ENCODE assay signal across 14 mouse cellular contexts in the genomic region with DNA sequence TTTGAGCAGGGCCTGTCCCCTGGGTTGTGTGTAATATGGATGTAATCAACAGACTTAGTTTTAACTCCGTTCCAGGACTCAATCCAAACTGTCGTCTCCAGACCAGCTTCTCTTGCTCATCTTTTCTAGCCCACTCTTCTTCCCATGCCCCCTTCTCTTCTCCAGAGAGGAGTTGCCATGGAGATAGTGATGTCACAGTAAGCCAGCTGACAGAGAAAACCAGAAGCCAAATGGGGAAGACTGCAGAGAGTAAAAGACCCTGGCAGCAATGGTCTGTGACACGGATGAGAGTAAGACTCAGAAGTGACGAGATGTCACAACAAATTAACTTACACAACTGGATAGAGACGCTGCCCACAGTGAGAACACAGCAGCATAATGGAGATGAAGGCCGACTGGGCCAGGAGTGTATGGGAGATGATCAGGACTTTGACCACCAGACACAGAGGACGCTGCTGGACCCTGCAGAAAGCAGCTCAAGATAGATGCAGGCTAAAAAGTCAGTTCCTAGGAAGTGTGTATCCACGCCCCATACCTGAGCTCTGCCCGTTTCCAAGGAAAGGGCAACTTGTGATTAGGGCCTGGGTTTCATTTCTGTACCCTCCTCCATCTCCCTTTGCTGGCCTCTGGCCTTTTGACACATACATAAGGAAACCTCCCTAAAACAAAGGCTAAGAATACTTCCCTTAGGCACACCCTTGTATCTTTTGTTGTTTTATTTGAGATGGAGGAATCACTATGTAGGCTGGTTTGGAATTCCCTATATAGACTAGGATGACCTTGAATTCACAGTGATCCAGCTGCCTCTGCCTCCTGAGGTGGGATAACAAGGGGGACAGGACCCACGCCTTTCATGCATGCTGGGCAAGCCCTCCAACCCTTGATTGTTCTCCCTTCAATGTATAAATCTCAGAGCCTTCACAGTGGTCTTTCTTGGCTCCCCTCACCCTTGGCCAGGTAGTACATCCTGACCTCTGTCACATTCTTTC. TPM values are rescaled to one million over a fixed set of nuclear protein-coding genes. Genes with fewer than 3 reads are reported as not detected.
DNase-seq lines count a peak whose midpoint lies in the region; ATAC-seq lines count a peak whose summit lies in the region.
"Had no signal": no experiment of that assay in that cellular context is flagged by ENCODE, and none has a peak within 500 bp of the region (broad histone marks: within the 10 kb centered on the region; RNA-seq: fewer than 3 reads in every experiment).

No protein-coding gene starts in this region.

- H3K9ac ChIP-seq in neural tube, embryonic 13.5 days: peak overlapping the region; percentile 38; the same call in 1 of the 2 replicates
- H3K9ac ChIP-seq: embryonic facial prominence, embryonic 15.5 days; stomach, embryonic 15.5 days had no signal

- no peaks in the 10 kb centered on the region for H3K36me3 ChIP-seq in neural tube, embryonic 13.5 days
- H3K36me3 ChIP-seq: embryonic facial prominence, embryonic 15.5 days; limb, embryonic 10.5 days; stomach, embryonic 15.5 days had no signal

- no peaks in the 10 kb centered on the region for H3K27me3 ChIP-seq in neural tube, embryonic 13.5 days
- H3K27me3 ChIP-seq: stomach, embryonic 15.5 days had no signal

- peak; percentile 39 for DNase-seq in cerebellum, adult 9-11 months
- DNase-seq in cerebellum, adult 18-20 months: no peak
- no peak for DNase-seq in neural tube, embryonic 10.5 days (ENCODE audit: extremely low spot score, low spot score)
- peak; percentile 13 for DNase-seq in right cerebral cortex, postnatal 4 days
- no peak for DNase-seq in T-cell, adult 2 months (ENCODE audit: low spot score)
- DNase-seq in layer of hippocampus, postnatal 25 days (ENCODE audit: extremely low spot score in 1 of 2, low spot score in 1 of 2): no peak
- DNase-seq: heart, adult 2 months; lung, postnatal 14 days had no signal

- 0 out of 2 replicates have a peak, but pooled peaks have one; percentile 20 for ATAC-seq in neural tube, embryonic 13.5 days (ENCODE audit: low read depth)
- peak; percentile 23; the same call in 1 of the 2 replicates for ATAC-seq in megakaryocyte progenitor cell, adult 5-6 weeks (replicated peaks; ENCODE audit: poor library complexity)
- ATAC-seq: intestine, postnatal 0 days had no signal

- 55% methylated on average over 10 of the region's 10 CpGs for WGBS in neural tube, embryonic 13.5 days

- H3K4me3 ChIP-seq in neural tube, embryonic 13.5 days: no peak overlapping the region
- H3K4me3 ChIP-seq: embryonic facial prominence, embryonic 15.5 days; heart, adult 2 months; limb, embryonic 10.5 days; stomach, embryonic 15.5 days had no signal

- no peak overlapping the region for H3K4me2 ChIP-seq in neural tube, embryonic 13.5 days
- H3K4me2 ChIP-seq: embryonic facial prominence, embryonic 15.5 days; stomach, embryonic 15.5 days had no signal

- H3K9me3 ChIP-seq in neural tube, embryonic 13.5 days: no peaks in the 10 kb centered on the region
- H3K9me3 ChIP-seq: embryonic facial prominence, embryonic 15.5 days; limb, embryonic 10.5 days; stomach, embryonic 15.5 days had no signal

- H3K4me1 ChIP-seq in neural tube, embryonic 13.5 days (replicated peaks): peaks cover 25% of the 10 kb centered on the region

- H3K27ac ChIP-seq in neural tube, embryonic 13.5 days (replicated peaks): no peak overlapping the region
- H3K27ac ChIP-seq: embryonic facial prominence, embryonic 15.5 days; heart, adult 2 months; stomach, embryonic 15.5 days had no signal

RNA-seq across cellular contexts. Expression of gene Slc2a3, which starts 31.4 kb away (rescaled TPM):
- 22.5 and 27.5 TPM in 2 replicates for polyA plus RNA-seq in neural tube, embryonic 13.5 days (2015; fragmentation: Nextera tagmentation; extraction: Ambion mirVana)
- total RNA-seq in megakaryocyte progenitor cell, adult 5-6 weeks (2015): 7.0 and 10.0 TPM in 2 replicates
- total RNA-seq in megakaryocyte progenitor cell, adult 5-6 weeks (2017): 12.4 and 13.9 TPM in 2 replicates
- 100 to 1,000 TPM; 115 to 119 TPM for total RNA-seq in layer of hippocampus, postnatal 25 days (2021)

RNA-seq across cellular contexts. Expression of gene Foxj2, which starts 49.6 kb away (rescaled TPM):
- polyA plus RNA-seq in neural tube, embryonic 13.5 days (2015; fragmentation: Nextera tagmentation; extraction: Ambion mirVana): 6.3 and 7.3 TPM in 2 replicates
- 9.9 and 10.3 TPM in 2 replicates for total RNA-seq in megakaryocyte progenitor cell, adult 5-6 weeks (2015)
- total RNA-seq in megakaryocyte progenitor cell, adult 5-6 weeks (2017): 3.0 and 3.5 TPM in 2 replicates
- 10 to 100 TPM; 27.5 to 29.0 TPM for total RNA-seq in layer of hippocampus, postnatal 25 days (2021)

Comparison
In these comparisons a context has a peak if more than half of its experiments do, and no peak if none do; other contexts are left out.
1. DNase-seq: peak in cerebellum, adult 9-11 months (single experiment) and right cerebral cortex, postnatal 4 days (single experiment); none in cerebellum, adult 18-20 months (0 of 2), neural tube, embryonic 10.5 days (single experiment), T-cell, adult 2 months (single experiment) and layer of hippocampus, postnatal 25 days (0 of 2).
2. RNA of gene Slc2a3, which starts 31.4 kb away (total RNA-seq): 115 to 119 TPM in layer of hippocampus, postnatal 25 days; 7.0 to 13.9 TPM in megakaryocyte progenitor cell, adult 5-6 weeks; every median in the first group is over 4 times any median in the second.